Mouse (Mus musculus) olfactory bulb, adult 2 months (tissue): ENCODE data around the gene Ccdc146.

ENCODE experiments used
- CTCF ChIP-seq: fragments of 200-500 bp; IDR thresholded peaks from 2 replicates; pipeline ENCODE4 v1.5.1; 2012; ENCODE audit warnings: low read depth, mild to moderate bottlenecking, low read length, moderate library complexity; ENCODE audit not compliant: insufficient read depth
- POLR2A ChIP-seq: fragments of 200-500 bp; IDR thresholded peaks from 2 replicates; pipeline ENCODE4 v1.6.1; 2012; ENCODE audit warnings: mild to moderate bottlenecking, low read depth, low read length, moderate library complexity; ENCODE audit not compliant: insufficient read depth

DNA sequence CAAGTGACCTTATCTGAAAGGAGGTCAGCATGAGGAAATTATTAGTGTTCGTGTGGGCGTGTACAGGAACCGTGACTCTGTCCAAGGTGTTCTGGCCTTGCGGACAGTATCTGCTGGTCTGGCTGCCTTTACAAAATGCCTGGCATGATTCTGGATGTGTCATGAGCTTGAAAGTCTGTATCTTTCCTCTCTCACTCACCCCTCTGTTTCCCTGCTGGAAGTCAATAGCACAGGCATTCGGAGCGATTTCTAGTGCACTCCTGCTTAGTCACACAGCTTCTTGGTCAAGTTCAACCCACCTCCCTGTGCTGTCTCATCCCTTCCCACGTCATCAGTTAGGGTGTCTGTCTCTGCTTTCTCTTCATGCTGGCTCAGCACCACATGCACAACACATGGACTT is 76.1 kb downstream of the Ccdc146 start:
- TF ChIP-seq CTCF = no peak
- TF ChIP-seq POLR2A = no peak
